Mouse (Mus musculus) liver, adult 2 months (tissue): ENCODE measurements around the gene Grin2d.

Experiments
- CTCF ChIP-seq: fragments of 200-500 bp; IDR thresholded peaks from 2 replicates; pipeline ENCODE4 v1.5.1; 2011; ENCODE audit warnings: low read depth, low read length, control low read depth
- POLR2A ChIP-seq: fragments of 200-500 bp; IDR thresholded peaks from 2 replicates; pipeline ENCODE4 v1.6.1; 2011; ENCODE audit warnings: low read length, control low read depth; ENCODE audit not compliant: insufficient read depth; ENCODE audit errors: extremely low read depth

- TF ChIP-seq POLR2A, result no peak
- no peak for TF ChIP-seq CTCF
These were observed 15.4 kb downstream of the Grin2d start for GRCm38 (mm10) chr7:45862804-45863203.
